Mouse (Mus musculus): ENCODE measurements at regions not wholly inside any gene's neighbourhood (a gene's known extent, or its start where the extent isn't known, plus 50 kb on each side); places are given as distances from the start of the nearest gene placed in this dataset.

GRCm38 (mm10) chr14:76744674-76745433 lies 188.2 kb upstream of the Serp2 start:
- H3K4me2 ChIP-seq (replicated peaks; ENCODE audit: low read depth, low read length): no peak overlapping the region
- no peaks in the 10 kb centered on the region for H3K9me3 ChIP-seq (ENCODE audit: control insufficient read depth, low read length)
- no peaks in the 10 kb centered on the region for H3K27me3 ChIP-seq (ENCODE audit: control insufficient read depth, insufficient read depth, low read length)
- WGBS: 83% methylated on average over 23 of the region's 23 CpGs
- H3K4me1 ChIP-seq (replicated peaks; ENCODE audit: control insufficient read depth, insufficient read depth, low read length): no peaks in the 10 kb centered on the region
- no peak overlapping the region for H3K9ac ChIP-seq (ENCODE audit: low read depth, low read length)
- no peak overlapping the region for H3K4me3 ChIP-seq (ENCODE audit: low read depth, low read length)
- no peak for DNase-seq (ENCODE audit: low spot score)
- no peak overlapping the region for H3K27ac ChIP-seq (ENCODE audit: low read depth, low read length)
- H3K36me3 ChIP-seq (ENCODE audit: control insufficient read depth, insufficient read depth, low read length): no peaks in the 10 kb centered on the region
- ATAC-seq (ENCODE audit: low FRiP score): no peak

DNA sequence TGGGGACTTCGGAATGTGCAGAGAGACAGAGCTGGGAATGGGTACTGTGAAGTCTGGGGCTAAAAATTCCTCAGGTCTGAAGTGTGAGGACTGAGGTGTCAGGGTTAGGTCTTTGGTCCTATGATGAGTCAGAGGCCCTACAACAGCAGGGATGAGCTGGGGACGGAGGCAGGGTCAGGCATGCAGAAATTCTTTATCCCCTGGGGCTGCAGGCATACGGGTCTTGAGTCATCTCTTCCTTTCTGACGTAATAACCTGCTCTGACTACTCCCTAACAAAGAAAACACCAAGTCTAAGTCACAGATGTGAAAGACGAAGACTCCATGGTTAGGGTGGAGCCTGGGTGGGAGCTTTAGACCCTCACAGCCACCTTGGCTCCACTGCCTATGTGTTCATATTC lies 185.6 kb upstream of the Serp2 start:
- Histone ChIP-seq H3K4me2 (replicated peaks; ENCODE audit: low read depth, low read length) (no peak overlapping the region), H3K9ac (ENCODE audit: low read depth, low read length) (no peak overlapping the region), H3K4me3 (ENCODE audit: low read depth, low read length) (no peak overlapping the region), H3K36me3 (ENCODE audit: control insufficient read depth, insufficient read depth, low read length) (no peaks in the 10 kb centered on the region), H3K27me3 (ENCODE audit: control insufficient read depth, insufficient read depth, low read length) (no peaks in the 10 kb centered on the region), H3K4me1 (replicated peaks; ENCODE audit: control insufficient read depth, insufficient read depth, low read length) (no peaks in the 10 kb centered on the region), H3K9me3 (ENCODE audit: control insufficient read depth, low read length) (no peaks in the 10 kb centered on the region), H3K27ac (ENCODE audit: low read depth, low read length) (no peak overlapping the region)
- ATAC-seq (ENCODE audit: low FRiP score) (no peak), DNase-seq (ENCODE audit: low spot score) (no peak)
- WGBS: 78% methylated on average over 5 of the region's 5 CpGs

- no peak overlapping the region for H3K4me3 ChIP-seq (ENCODE audit: low read depth, low read length)
- no peak overlapping the region for H3K4me2 ChIP-seq (replicated peaks; ENCODE audit: low read depth, low read length)
- no peak overlapping the region for H3K27ac ChIP-seq (ENCODE audit: low read depth, low read length)
- H3K36me3 ChIP-seq (ENCODE audit: control insufficient read depth, insufficient read depth, low read length): no peaks in the 10 kb centered on the region
- peak; percentile 56 for DNase-seq (ENCODE audit: low spot score)
- no peak overlapping the region for H3K9ac ChIP-seq (ENCODE audit: low read depth, low read length)
- no peaks in the 10 kb centered on the region for H3K9me3 ChIP-seq (ENCODE audit: control insufficient read depth, low read length)
- no peaks in the 10 kb centered on the region for H3K4me1 ChIP-seq (replicated peaks; ENCODE audit: control insufficient read depth, insufficient read depth, low read length)
- H3K27me3 ChIP-seq (ENCODE audit: control insufficient read depth, insufficient read depth, low read length): no peaks in the 10 kb centered on the region
- ATAC-seq (ENCODE audit: low FRiP score): no peak
- 55% methylated on average over 25 of the region's 25 CpGs for WGBS
These were observed 183.3 kb upstream of the Serp2 start for GRCm38 (mm10) chr14:76739836-76740597.

DNA sequence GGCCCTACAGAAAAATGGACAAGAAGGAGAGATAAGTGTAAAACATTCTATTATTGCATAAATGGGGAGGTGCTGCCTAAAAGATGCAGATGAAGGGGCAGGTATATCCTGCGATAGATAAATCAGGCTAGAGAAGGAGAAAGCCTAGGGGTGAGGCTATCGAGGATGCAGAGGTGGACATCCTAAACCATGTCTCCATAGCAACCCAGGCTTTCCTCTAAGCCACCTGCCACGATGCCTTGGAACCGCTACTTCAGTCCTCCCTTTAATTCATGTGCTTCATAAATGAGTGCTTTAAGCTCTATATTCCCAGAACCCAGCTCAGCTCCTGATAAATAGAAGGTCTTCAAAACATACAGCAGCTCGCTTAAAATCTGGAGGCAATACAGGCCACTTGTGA lies 179.3 kb upstream of the Serp2 start:
- H3K4me2 ChIP-seq (replicated peaks; ENCODE audit: low read depth, low read length): no peak overlapping the region
- H3K27ac ChIP-seq (ENCODE audit: low read depth, low read length): no peak overlapping the region
- no peaks in the 10 kb centered on the region for H3K27me3 ChIP-seq (ENCODE audit: control insufficient read depth, insufficient read depth, low read length)
- no peaks in the 10 kb centered on the region for H3K4me1 ChIP-seq (replicated peaks; ENCODE audit: control insufficient read depth, insufficient read depth, low read length)
- DNase-seq (ENCODE audit: low spot score) (no peak), ATAC-seq (ENCODE audit: low FRiP score) (no peak)
- no peak overlapping the region for H3K4me3 ChIP-seq (ENCODE audit: low read depth, low read length)
- H3K9me3 ChIP-seq (ENCODE audit: control insufficient read depth, low read length): no peaks in the 10 kb centered on the region
- H3K36me3 ChIP-seq (ENCODE audit: control insufficient read depth, insufficient read depth, low read length): no peaks in the 10 kb centered on the region
- WGBS: 90% methylated on average over 5 of the region's 5 CpGs
- no peak overlapping the region for H3K9ac ChIP-seq (ENCODE audit: low read depth, low read length)

GRCm38 (mm10) chr14:76735107-76735506 lies 178.4 kb upstream of the Serp2 start:
- H3K9ac ChIP-seq (ENCODE audit: low read depth, low read length): no peak overlapping the region
- no peaks in the 10 kb centered on the region for H3K9me3 ChIP-seq (ENCODE audit: control insufficient read depth, low read length)
- ATAC-seq (ENCODE audit: low FRiP score) (peak; percentile 51; the same call in 1 of the 2 replicates), DNase-seq (ENCODE audit: low spot score) (peak; percentile 51)
- no peaks in the 10 kb centered on the region for H3K27me3 ChIP-seq (ENCODE audit: control insufficient read depth, insufficient read depth, low read length)
- H3K27ac ChIP-seq (ENCODE audit: low read depth, low read length): no peak overlapping the region
- no peaks in the 10 kb centered on the region for H3K36me3 ChIP-seq (ENCODE audit: control insufficient read depth, insufficient read depth, low read length)
- 40% methylated on average over 4 of the region's 4 CpGs for WGBS
- no peaks in the 10 kb centered on the region for H3K4me1 ChIP-seq (replicated peaks; ENCODE audit: control insufficient read depth, insufficient read depth, low read length)
- H3K4me2 ChIP-seq (replicated peaks; ENCODE audit: low read depth, low read length): no peak overlapping the region
- no peak overlapping the region for H3K4me3 ChIP-seq (ENCODE audit: low read depth, low read length)

DNA sequence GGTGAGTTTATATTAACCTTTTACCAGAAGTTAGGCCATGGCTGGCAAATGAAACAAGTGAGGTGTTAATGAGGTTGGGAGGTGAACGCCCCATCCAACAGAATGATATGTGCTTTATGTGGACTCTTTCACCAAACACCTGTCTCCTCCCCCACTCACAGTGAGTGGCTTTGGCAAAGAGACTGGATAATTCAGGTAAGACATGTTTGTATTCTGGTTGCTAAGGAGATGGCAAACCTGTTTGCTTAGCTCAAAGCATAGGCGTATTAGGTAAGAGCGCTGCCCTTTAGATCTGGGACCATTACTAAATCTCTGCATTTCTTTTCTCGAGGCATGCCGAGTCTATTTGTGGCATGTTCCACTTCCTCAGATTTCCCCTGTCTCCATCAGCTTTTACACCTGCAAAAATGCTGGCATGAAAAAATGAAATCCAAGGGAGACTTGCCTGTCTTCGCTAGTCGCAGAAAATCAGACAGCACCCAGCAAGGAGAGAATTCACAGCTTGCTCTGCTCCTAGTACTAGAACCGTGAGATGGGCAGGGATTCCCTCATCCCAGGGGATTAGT lies 176.7 kb upstream of the Serp2 start:
- no peaks in the 10 kb centered on the region for H3K36me3 ChIP-seq (ENCODE audit: control insufficient read depth, insufficient read depth, low read length)
- H3K27me3 ChIP-seq (ENCODE audit: control insufficient read depth, insufficient read depth, low read length): no peaks in the 10 kb centered on the region
- no peaks in the 10 kb centered on the region for H3K4me1 ChIP-seq (replicated peaks; ENCODE audit: control insufficient read depth, insufficient read depth, low read length)
- DNase-seq (ENCODE audit: low spot score) (no peak), ATAC-seq (ENCODE audit: low FRiP score) (no peak)
- 87% methylated on average over 8 of the region's 8 CpGs for WGBS
- H3K4me3 ChIP-seq (ENCODE audit: low read depth, low read length): no peak overlapping the region
- no peak overlapping the region for H3K4me2 ChIP-seq (replicated peaks; ENCODE audit: low read depth, low read length)
- no peak overlapping the region for H3K9ac ChIP-seq (ENCODE audit: low read depth, low read length)
- no peaks in the 10 kb centered on the region for H3K9me3 ChIP-seq (ENCODE audit: control insufficient read depth, low read length)
- H3K27ac ChIP-seq (ENCODE audit: low read depth, low read length): no peak overlapping the region

DNA sequence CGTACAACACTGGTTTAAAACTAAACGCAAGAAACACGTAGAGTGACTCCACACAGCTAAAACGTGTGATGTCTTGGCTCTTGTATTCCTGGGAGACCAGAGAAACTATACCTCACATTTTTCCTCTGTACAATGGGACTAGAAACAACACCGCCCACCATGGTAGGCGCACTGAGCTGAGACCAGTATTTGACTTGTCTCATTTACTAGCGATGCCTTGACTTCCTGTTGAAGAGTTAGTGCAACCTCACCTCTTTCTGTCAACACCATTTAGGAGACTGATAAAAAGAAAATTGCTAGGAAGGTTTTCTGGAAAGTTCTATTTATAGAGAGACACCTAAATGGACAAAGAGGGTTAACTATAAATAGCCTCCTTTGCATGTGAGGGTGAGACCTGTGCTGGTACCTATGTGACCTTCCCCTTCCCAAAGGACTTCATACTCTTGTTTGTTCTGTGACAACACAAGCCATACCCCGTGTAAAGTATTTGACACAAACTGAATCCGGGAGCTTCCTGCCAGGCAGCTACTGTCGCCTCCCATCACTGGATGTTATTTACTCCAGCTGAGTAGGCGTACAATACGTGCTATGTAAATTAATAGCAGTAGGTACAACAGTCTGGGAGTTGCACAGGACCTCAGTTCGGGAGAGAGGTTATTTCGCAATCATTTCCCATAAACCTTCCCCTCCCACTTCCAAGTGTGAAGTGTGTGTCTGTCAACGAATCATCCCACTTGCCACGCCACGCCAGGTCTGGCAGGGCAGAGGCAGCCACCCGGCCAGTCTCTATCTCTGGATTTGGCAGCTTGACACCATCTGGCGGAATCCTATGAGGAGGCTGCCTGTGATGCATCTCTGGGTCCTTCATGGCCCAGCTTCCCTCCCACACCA lies 174.7 kb upstream of the Serp2 start:
- Histone ChIP-seq H3K9ac (ENCODE audit: low read depth, low read length) (no peak overlapping the region), H3K4me1 (replicated peaks; ENCODE audit: control insufficient read depth, insufficient read depth, low read length) (no peaks in the 10 kb centered on the region), H3K4me3 (ENCODE audit: low read depth, low read length) (no peak overlapping the region), H3K27me3 (ENCODE audit: control insufficient read depth, insufficient read depth, low read length) (no peaks in the 10 kb centered on the region), H3K27ac (ENCODE audit: low read depth, low read length) (no peak overlapping the region), H3K36me3 (ENCODE audit: control insufficient read depth, insufficient read depth, low read length) (no peaks in the 10 kb centered on the region), H3K9me3 (ENCODE audit: control insufficient read depth, low read length) (no peaks in the 10 kb centered on the region), H3K4me2 (replicated peaks; ENCODE audit: low read depth, low read length) (no peak overlapping the region)
- 85% methylated on average over 19 of the region's 19 CpGs for WGBS
- no peak for ATAC-seq (ENCODE audit: low FRiP score)
- no peak for DNase-seq (ENCODE audit: low spot score)

DNA sequence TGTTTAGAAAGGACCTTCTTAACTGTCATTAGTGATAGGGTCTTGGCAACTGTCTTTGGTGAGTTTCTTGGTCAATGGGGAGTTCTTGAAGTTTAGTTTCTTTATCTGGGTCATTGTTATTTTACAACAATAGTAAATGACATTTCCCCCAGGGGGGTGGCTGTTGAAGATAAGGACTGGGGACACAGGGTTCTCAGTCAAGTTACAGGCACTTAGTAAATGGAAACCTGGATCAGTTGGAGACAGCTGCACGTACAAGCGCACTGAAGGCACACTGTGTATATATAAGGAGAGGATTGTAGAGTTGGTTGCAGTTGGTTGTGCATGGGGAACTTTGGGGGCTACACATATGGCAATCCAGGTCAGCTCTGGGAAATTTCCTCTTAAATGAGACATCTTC lies 169.2 kb upstream of the Serp2 start:
- Histone ChIP-seq H3K27ac (ENCODE audit: low read depth, low read length) (no peak overlapping the region), H3K4me3 (ENCODE audit: low read depth, low read length) (no peak overlapping the region), H3K4me2 (replicated peaks; ENCODE audit: low read depth, low read length) (no peak overlapping the region), H3K27me3 (ENCODE audit: control insufficient read depth, insufficient read depth, low read length) (no peaks in the 10 kb centered on the region), H3K9me3 (ENCODE audit: control insufficient read depth, low read length) (no peaks in the 10 kb centered on the region), H3K36me3 (ENCODE audit: control insufficient read depth, insufficient read depth, low read length) (no peaks in the 10 kb centered on the region), H3K4me1 (replicated peaks; ENCODE audit: control insufficient read depth, insufficient read depth, low read length) (no peaks in the 10 kb centered on the region), H3K9ac (ENCODE audit: low read depth, low read length) (no peak overlapping the region)
- DNase-seq (ENCODE audit: low spot score) (no peak), ATAC-seq (ENCODE audit: low FRiP score) (no peak)
- 92% methylated on average over 2 of the region's 2 CpGs for WGBS
